Mouse (Mus musculus) cortical plate, adult 2 months (tissue): ENCODE measurements around the gene Etv6.

Experiments
- CTCF ChIP-seq: fragments of 200-500 bp; IDR thresholded peaks from 2 replicates; pipeline ENCODE4 v1.5.1; 2011; ENCODE audit warnings: mild to moderate bottlenecking, control low read depth, low read length; ENCODE audit not compliant: insufficient read depth; ENCODE audit errors: extremely low read depth
- POLR2A ChIP-seq: fragments of 200-500 bp; IDR thresholded peaks from 2 replicates; pipeline ENCODE4 v1.6.1; 2011; ENCODE audit warnings: mild to moderate bottlenecking, low read length, control low read depth; ENCODE audit not compliant: insufficient read depth; ENCODE audit errors: extremely low read depth

DNA sequence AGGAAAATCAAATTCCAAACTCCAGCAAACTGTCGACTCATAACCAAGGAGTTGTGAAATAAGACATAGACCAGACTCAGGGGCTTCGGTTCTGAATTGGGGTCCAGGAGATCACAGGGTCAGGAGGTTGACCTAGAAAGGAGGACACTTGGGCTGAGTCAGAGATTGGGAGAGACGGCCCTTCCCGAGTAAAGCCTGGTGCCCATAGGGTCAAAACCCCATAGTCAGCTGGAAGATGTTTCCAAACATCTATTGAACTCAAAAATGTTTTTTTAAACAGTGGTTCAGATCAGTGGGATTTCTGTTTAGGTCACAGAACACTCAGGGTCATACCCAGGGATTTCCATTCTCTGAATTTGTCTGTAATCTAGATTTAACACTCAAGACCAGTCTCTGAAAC lies 84.7 kb downstream of the Etv6 start:
- TF ChIP-seq CTCF (no peak), POLR2A (no peak)
